Mouse (Mus musculus) bone marrow, adult 2 months (tissue): ENCODE data around the gene Ccr8.

Source experiments
- CTCF ChIP-seq: fragments of 200-500 bp; IDR thresholded peaks from 2 replicates; pipeline ENCODE4 v1.5.1; 2011; ENCODE audit warnings: low read length, control low read depth; ENCODE audit not compliant: control insufficient read depth, insufficient read depth
- POLR2A ChIP-seq: fragments of 200-500 bp; IDR thresholded peaks from 2 replicates; pipeline ENCODE4 v1.6.1; 2011; ENCODE audit warnings: low read depth, mild to moderate bottlenecking, control low read depth, low read length, borderline replicate concordance; ENCODE audit not compliant: control insufficient read depth

DNA sequence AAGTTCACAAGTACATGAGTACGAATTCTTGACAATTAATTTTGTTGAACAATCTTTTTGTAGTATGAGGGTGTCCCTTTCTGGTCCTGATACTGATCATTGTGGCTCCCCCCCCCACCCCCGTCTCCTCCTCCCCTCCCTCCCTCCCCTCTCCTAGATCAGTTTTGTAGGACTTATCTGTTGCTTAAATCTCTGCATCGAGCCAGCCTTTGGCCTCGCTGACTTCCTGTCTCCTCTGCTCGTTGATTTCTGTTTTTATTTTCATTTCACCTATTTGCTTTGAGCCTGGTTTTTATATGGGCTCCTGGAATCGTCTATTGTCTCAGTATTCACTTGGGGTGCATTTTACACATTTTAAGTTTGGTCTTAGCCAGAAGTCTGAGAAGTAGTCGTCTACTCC is 4.0 kb downstream of the Ccr8 start:
- TF ChIP-seq POLR2A (no peak), CTCF (no peak)
